8 mouse cellular contexts compared by ENCODE assay signal in the genomic region with DNA sequence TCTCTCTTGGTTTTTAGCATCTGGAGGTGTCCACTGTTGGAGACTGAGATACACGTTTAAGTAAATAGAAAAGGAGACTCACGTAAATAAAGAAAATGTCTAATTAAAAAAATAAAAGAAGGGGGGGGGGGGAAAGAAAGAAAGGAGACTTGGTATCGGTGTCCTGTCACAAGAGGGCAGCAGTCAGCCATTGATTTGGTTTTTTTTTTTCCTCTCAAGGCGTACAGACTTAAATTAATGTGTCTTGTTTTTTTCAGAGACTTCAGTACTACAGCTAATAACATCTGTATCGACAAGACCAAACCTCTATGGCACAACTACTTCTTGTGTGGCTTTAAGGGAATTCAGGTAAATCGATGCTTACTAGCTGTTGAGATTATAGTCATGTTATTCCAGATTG. TPM values are rescaled to one million over a fixed set of nuclear protein-coding genes. Genes with fewer than 3 reads are reported as not detected.
A peak's percentile ranks its signal among the peaks of the same experiment; 100 is the strongest.
DNase-seq lines count a peak whose midpoint lies in the region; ATAC-seq lines count a peak whose summit lies in the region.

No protein-coding gene starts in this region.

- WGBS in midbrain, embryonic 14.5 days = 47% methylated on average over 6 of the region's 6 CpGs
- WGBS in midbrain, embryonic 13.5 days = 47% methylated on average over 6 of the region's 6 CpGs

- H3K27ac ChIP-seq in midbrain, embryonic 14.5 days (replicated peaks; ENCODE audit: low read depth, low read length) = no peak overlapping the region
- no peak overlapping the region for H3K27ac ChIP-seq in midbrain, embryonic 13.5 days

- intact Hi-C loops in heart, postnatal 36 days (cut with DNase I) = loop anchor here (1.0 to 5.0 kb wide), 3 partner anchors 354 to 536 kb away; no protein-coding TSS in a partner anchor

- H3K4me3 ChIP-seq in midbrain, embryonic 14.5 days (replicated peaks; ENCODE audit: low read depth, low read length) = no peak overlapping the region
- H3K4me3 ChIP-seq in midbrain, embryonic 13.5 days (replicated peaks) = no peak overlapping the region

- no peaks in the 10 kb centered on the region for H3K4me1 ChIP-seq in midbrain, embryonic 14.5 days (ENCODE audit: control insufficient read depth, insufficient read depth, low read length)
- no peaks in the 10 kb centered on the region for H3K4me1 ChIP-seq in midbrain, embryonic 13.5 days (replicated peaks)

- peaks cover 3% of the 10 kb centered on the region; the same call in 1 of the 2 replicates for H3K36me3 ChIP-seq in midbrain, embryonic 14.5 days (ENCODE audit: control insufficient read depth, insufficient read depth, low read length)
- no peaks in the 10 kb centered on the region for H3K36me3 ChIP-seq in midbrain, embryonic 13.5 days

- H3K4me2 ChIP-seq in midbrain, embryonic 14.5 days (ENCODE audit: low read length) = no peak overlapping the region
- no peak overlapping the region for H3K4me2 ChIP-seq in midbrain, embryonic 13.5 days (replicated peaks)

- ATAC-seq in midbrain, embryonic 14.5 days (ENCODE audit: low FRiP score, low TSS enrichment) = no peak
- no peak for ATAC-seq in midbrain, embryonic 13.5 days
- no peak for ATAC-seq in frontal cortex, adult (ENCODE audit: low TSS enrichment)

- H3K9me3 ChIP-seq in midbrain, embryonic 14.5 days (ENCODE audit: control insufficient read depth, low read length) = no peaks in the 10 kb centered on the region
- no peaks in the 10 kb centered on the region for H3K9me3 ChIP-seq in midbrain, embryonic 13.5 days

- no peak overlapping the region for H3K9ac ChIP-seq in midbrain, embryonic 14.5 days (replicated peaks; ENCODE audit: low read length)
- no peak overlapping the region for H3K9ac ChIP-seq in midbrain, embryonic 13.5 days (replicated peaks)

- peak; percentile 50 for DNase-seq in gastrocnemius, adult 18-20 months (ENCODE audit: low spot score)
- DNase-seq in gastrocnemius, adult 8-10 months (ENCODE audit: low spot score in 2 of 2) = no peak
- DNase-seq in midbrain, embryonic 14.5 days = peak; percentile 79
- DNase-seq in adrenal gland, adult 2 months = peak; percentile 53
- peak; percentile 27 to 49 for DNase-seq in heart, postnatal 36 days
- DNase-seq in retina, postnatal 7 days (ENCODE audit: low read depth, low spot score) = peak; percentile 8

- H3K27me3 ChIP-seq in midbrain, embryonic 14.5 days (ENCODE audit: control insufficient read depth, insufficient read depth, low read length) = no peaks in the 10 kb centered on the region
- H3K27me3 ChIP-seq in midbrain, embryonic 13.5 days = no peaks in the 10 kb centered on the region

RNA-seq across cellular contexts. Expression of a gene that starts 34.2 kb away (rescaled TPM):
- 100 to 1,000 TPM; 104 to 105 TPM for total RNA-seq in gastrocnemius, adult 18-20 months (2021)
- total RNA-seq in gastrocnemius, adult 8-10 months (2022) = 100 to 1,000 TPM in 2 of 4 experiments, 10 to 100 TPM in 2; 92.1 to 111 (median 103) TPM
- polyA plus RNA-seq in midbrain, embryonic 14.5 days (2014; fragmentation: Nextera tagmentation; extraction: Ambion mirVana) = 68.4 and 82.8 TPM in 2 replicates
- 71.5 and 73.7 TPM in 2 replicates for polyA plus RNA-seq in midbrain, embryonic 13.5 days (2015; fragmentation: Nextera tagmentation; extraction: Ambion mirVana)
- 100 to 1,000 TPM; 174 to 183 TPM for total RNA-seq in adrenal gland, adult 2 months (2021)
- 1.4 TPM in 2 replicates for polyA plus RNA-seq in adrenal gland, adult 2 months (2012; rRNA removed)
- total RNA-seq in heart, postnatal 36 days (2021) = 10 to 100 TPM; 86.5 to 91.6 TPM

RNA-seq across cellular contexts. Expression of a gene that starts 34.2 kb away (rescaled TPM):
- 1 to 10 TPM; 3.1 to 3.2 TPM for total RNA-seq in gastrocnemius, adult 18-20 months (2021)
- total RNA-seq in gastrocnemius, adult 8-10 months (2022) = 1 to 10 TPM; 2.2 to 4.0 (median 3.1) TPM
- polyA plus RNA-seq in midbrain, embryonic 14.5 days (2014; fragmentation: Nextera tagmentation; extraction: Ambion mirVana) = 28.4 and 29.6 TPM in 2 replicates
- 28.6 and 32.8 TPM in 2 replicates for polyA plus RNA-seq in midbrain, embryonic 13.5 days (2015; fragmentation: Nextera tagmentation; extraction: Ambion mirVana)
- total RNA-seq in adrenal gland, adult 2 months (2021) = 10 to 100 TPM; 54.3 to 71.8 TPM
- 17.2 and 21.0 TPM in 2 replicates for polyA plus RNA-seq in adrenal gland, adult 2 months (2012; rRNA removed)
- 10 to 100 TPM; 11.0 to 11.8 TPM for total RNA-seq in heart, postnatal 36 days (2021)

Comparison
In these comparisons a context has a peak if more than half of its experiments do, and no peak if none do; other contexts are left out.
1. DNase-seq: peak in gastrocnemius, adult 18-20 months (single experiment), midbrain, embryonic 14.5 days (single experiment), adrenal gland, adult 2 months (single experiment), heart, postnatal 36 days (2 of 2) and retina, postnatal 7 days (single experiment); none in gastrocnemius, adult 8-10 months (0 of 2).
2. RNA of a gene that starts 34.2 kb away (total RNA-seq): 54.3 to 71.8 TPM in adrenal gland, adult 2 months; 11.0 to 11.8 TPM in heart, postnatal 36 days, 2.2 to 4.0 TPM in gastrocnemius, adult 8-10 months and 3.1 to 3.2 TPM in gastrocnemius, adult 18-20 months; every median in the first group is over 4 times any median in the second.